Mouse (Mus musculus) bone marrow macrophage, adult 2 months (primary cell): ENCODE results near the gene Prkca.

ENCODE experiments used
- CTCF ChIP-seq: IDR thresholded peaks from 2 replicates; pipeline ENCODE4 v1.5.1; 2012; ENCODE audit warnings: low read depth, mild to moderate bottlenecking, low read length, moderate library complexity
- POLR2A ChIP-seq: IDR thresholded peaks from 2 replicates; pipeline ENCODE4 v1.6.1; 2012; ENCODE audit warnings: mild to moderate bottlenecking, low read depth, low read length, borderline replicate concordance

DNA sequence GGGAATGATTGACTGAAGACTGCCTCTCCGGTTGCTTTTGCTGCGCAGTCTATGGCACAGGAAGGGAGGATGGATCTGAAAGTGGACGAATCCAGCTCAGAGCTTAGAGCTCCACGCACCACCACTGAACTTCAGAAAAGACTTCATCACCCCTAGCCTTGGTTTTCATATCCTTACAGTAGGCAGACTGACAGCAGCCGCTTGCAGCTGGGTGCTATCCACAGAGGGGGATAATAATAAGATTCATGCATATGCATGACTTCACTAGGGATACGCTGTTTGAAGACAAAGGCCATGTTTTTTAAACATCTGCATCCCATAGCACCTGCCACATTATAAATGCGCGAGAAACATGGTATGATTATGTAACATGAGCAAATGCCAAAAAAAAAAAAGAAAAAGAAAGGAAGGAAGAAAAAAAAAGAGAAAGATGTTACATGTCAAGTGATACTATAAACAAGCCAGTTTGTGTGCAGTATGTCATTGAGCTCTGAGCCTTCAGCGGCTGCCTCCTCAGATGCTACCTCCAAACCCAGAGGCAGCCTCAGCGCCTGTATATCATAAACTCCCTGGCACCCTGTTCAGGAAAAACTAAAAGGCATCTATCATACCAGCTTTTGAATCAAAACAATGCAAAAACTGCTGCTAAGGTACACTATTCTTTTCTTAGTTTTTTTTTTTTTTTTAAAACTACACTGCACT, 162.6 kb downstream of the Prkca start:
- TF ChIP-seq CTCF (no peak), POLR2A (no peak)
